ENCODE assay signal across 8 mouse cellular contexts in genomic region chr17:59013091-59013459, GRCm38 (mm10). TPM values are rescaled to one million over a fixed set of nuclear protein-coding genes. Genes with fewer than 3 reads are reported as not detected.
DNase-seq lines count a peak whose midpoint lies in the region; ATAC-seq and TF ChIP-seq lines count a peak whose summit lies in the region.

Gene Nudt12, minus strand, starts transcription at chr17:59013372.

- H3K4me3 ChIP-seq in forebrain, postnatal 0 days (ENCODE audit: low read depth, low read length), result peak within 1 kb of the TSS; percentile 55
- peak within 1 kb of the TSS; percentile 91 for H3K4me3 ChIP-seq in layer of hippocampus, adult 2 months
- H3K4me3 ChIP-seq in neural tube, embryonic 15.5 days (replicated peaks), result peak within 1 kb of the TSS; percentile 81
- H3K4me3 ChIP-seq in thymus, adult 2 months (ENCODE audit: control insufficient read depth, insufficient read depth, low read length), result peak within 1 kb of the TSS; percentile 62

- intact Hi-C loops in heart, postnatal 36 days (cut with DNase I), result no loop called here

- WGBS in forebrain, postnatal 0 days, result 0% methylated on average over 22 of the region's 22 CpGs
- WGBS in neural tube, embryonic 15.5 days, result under 1% methylated on average over 22 of the region's 22 CpGs
- 2% methylated on average over 22 of the region's 22 CpGs for WGBS in thymus, adult 2 months

- TF ChIP-seq CTCF in forebrain, postnatal 0 days (IDR thresholded peaks at IDR 0.05; ENCODE audit: low read depth), result peak; percentile 40
- peak; percentile 64 for TF ChIP-seq CTCF in layer of hippocampus, adult 2 months (conservative IDR thresholded peaks at IDR 0.05)
- TF ChIP-seq CTCF in thymus, adult 2 months (IDR thresholded peaks at IDR 0.05; ENCODE audit: borderline replicate concordance, control insufficient read depth, extremely low read depth, insufficient read depth, low read length, poor library complexity), result no peak

- H3K27me3 ChIP-seq in forebrain, postnatal 0 days (ENCODE audit: insufficient read depth, low read length), result no peaks in the 10 kb centered on the region
- no peaks in the 10 kb centered on the region for H3K27me3 ChIP-seq in neural tube, embryonic 15.5 days (replicated peaks)
- no peaks in the 10 kb centered on the region for H3K27me3 ChIP-seq in thymus, adult 2 months (ENCODE audit: control insufficient read depth, insufficient read depth, low read length)

- no peak for TF ChIP-seq POLR2A in thymus, adult 2 months (IDR thresholded peaks at IDR 0.05; ENCODE audit: control insufficient read depth, extremely low read depth, insufficient read depth, low read length, poor library complexity)

- H3K9ac ChIP-seq in forebrain, postnatal 0 days, result peak within 1 kb of the TSS; percentile 34
- H3K9ac ChIP-seq in neural tube, embryonic 15.5 days (replicated peaks), result peak within 1 kb of the TSS; percentile 61

- no peaks in the 10 kb centered on the region for H3K9me3 ChIP-seq in forebrain, postnatal 0 days (ENCODE audit: low read length)
- H3K9me3 ChIP-seq in neural tube, embryonic 15.5 days (replicated peaks), result no peaks in the 10 kb centered on the region

- no peak within 1 kb of the TSS for H3K27ac ChIP-seq in forebrain, postnatal 0 days (ENCODE audit: low read depth, low read length)
- H3K27ac ChIP-seq in layer of hippocampus, adult 2 months, result peak within 1 kb of the TSS; percentile 75
- 0 out of 2 replicates have a peak within 1 kb of the TSS, but pooled peaks have one; percentile 13 for H3K27ac ChIP-seq in neural tube, embryonic 15.5 days (replicated peaks)
- no peak within 1 kb of the TSS for H3K27ac ChIP-seq in thymus, adult 2 months (ENCODE audit: control insufficient read depth, insufficient read depth, low read length)

- H3K36me3 ChIP-seq in forebrain, postnatal 0 days (ENCODE audit: insufficient read depth), result no peaks in the 10 kb centered on the region
- H3K36me3 ChIP-seq in neural tube, embryonic 15.5 days, result no peaks in the 10 kb centered on the region
- H3K36me3 ChIP-seq in thymus, adult 2 months (ENCODE audit: control insufficient read depth, insufficient read depth, low read length), result no peaks in the 10 kb centered on the region

- peak; percentile 85 for ATAC-seq in forebrain, postnatal 0 days
- ATAC-seq in neural tube, embryonic 15.5 days (ENCODE audit: low FRiP score), result peak; percentile 82

- H3K4me1 ChIP-seq in forebrain, postnatal 0 days (ENCODE audit: insufficient read depth), result no peaks in the 10 kb centered on the region
- peaks cover 6% of the 10 kb centered on the region; the same call in 1 of the 2 replicates for H3K4me1 ChIP-seq in neural tube, embryonic 15.5 days
- no peaks in the 10 kb centered on the region for H3K4me1 ChIP-seq in thymus, adult 2 months (replicated peaks; ENCODE audit: control insufficient read depth, insufficient read depth, low read length)

- H3K4me2 ChIP-seq in forebrain, postnatal 0 days (ENCODE audit: low read depth), result peak within 1 kb of the TSS; percentile 57
- peak within 1 kb of the TSS; percentile 85 for H3K4me2 ChIP-seq in neural tube, embryonic 15.5 days

- DNase-seq in ES-CJ7 (ENCODE audit: low read depth, low spot score), result peak; percentile 79
- peak; percentile 50 for DNase-seq in cerebellum, adult 8-10 months
- DNase-seq in forebrain, postnatal 0 days, result peak; percentile 41
- peak; percentile 60 to 70 for DNase-seq in heart, postnatal 36 days
- DNase-seq in layer of hippocampus, adult 2 months (ENCODE audit: low spot score in 2 of 2), result peak; percentile 40 to 63
- DNase-seq in lung, adult 18-20 months, result peak; percentile 78 to 83
- DNase-seq in thymus, adult 2 months, result peak; percentile 50

RNA-seq across cellular contexts. Expression of gene Nudt12, which starts in this region (rescaled TPM):
- 2.9 and 4.2 TPM in 2 replicates for total RNA-seq in forebrain, postnatal 0 days (2014; rRNA removed)
- 1.2 and 2.5 TPM in 2 replicates for polyA plus RNA-seq in forebrain, postnatal 0 days (2015; fragmentation: Nextera tagmentation; extraction: Ambion mirVana)
- 10 to 100 TPM; 13.7 to 16.8 TPM for total RNA-seq in heart, postnatal 36 days (2021)
- total RNA-seq in layer of hippocampus, adult 2 months (2021), result 10 to 100 TPM; 10.8 to 13.3 TPM
- 5.3 and 6.3 TPM in 2 replicates for polyA plus RNA-seq in neural tube, embryonic 15.5 days (2015; fragmentation: Nextera tagmentation; extraction: Ambion mirVana)
- polyA plus RNA-seq in thymus, adult 2 months (2012; rRNA removed), result 1.0 and 2.0 TPM in 2 replicates

Comparison
In these comparisons a context has a peak if more than half of its experiments do, and no peak if none do; other contexts are left out.
1. H3K27ac ChIP-seq: peak in layer of hippocampus, adult 2 months (single experiment) and neural tube, embryonic 15.5 days (single experiment); none in forebrain, postnatal 0 days (single experiment) and thymus, adult 2 months (single experiment).
2. Peak in every context shown above with its lines, with median percentiles within 50 percentile points of each other: DNase-seq and H3K4me3 ChIP-seq.